Mouse (Mus musculus) T-helper 1 cell (primary cell): Measurements from ENCODE around the gene Syn2.

Experiments
- in situ Hi-C: fragments of 300-600 bp; cut with MboI, MseI; formaldehyde crosslinking; loops from one replicate; pipeline ENCODE4 v1.15.1; 2025; ENCODE audit warnings: high pct_unique_total_duplicates

The Syn2 gene

DNA sequence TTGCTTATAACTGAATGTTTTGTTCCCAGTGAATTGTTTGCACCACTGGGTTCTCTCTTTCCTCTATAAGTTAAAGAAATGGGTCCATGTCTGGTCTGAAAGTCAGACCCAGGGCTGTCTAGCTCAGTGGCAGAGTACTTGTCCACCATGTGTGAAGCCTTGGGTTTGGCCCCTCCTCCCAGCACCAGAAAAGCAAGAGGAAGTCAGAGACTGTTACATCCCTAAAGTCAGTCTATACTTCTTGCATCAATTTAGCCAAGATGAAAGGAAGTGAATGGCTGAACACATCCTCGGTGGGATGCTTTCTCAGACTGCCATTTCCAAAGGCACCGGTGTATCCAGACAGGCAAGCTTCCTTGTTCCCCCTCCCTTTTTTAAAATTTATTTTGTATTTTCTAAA is 156.4 kb downstream of the Syn2 start:
- in situ Hi-C loops: no loop called here

DNA sequence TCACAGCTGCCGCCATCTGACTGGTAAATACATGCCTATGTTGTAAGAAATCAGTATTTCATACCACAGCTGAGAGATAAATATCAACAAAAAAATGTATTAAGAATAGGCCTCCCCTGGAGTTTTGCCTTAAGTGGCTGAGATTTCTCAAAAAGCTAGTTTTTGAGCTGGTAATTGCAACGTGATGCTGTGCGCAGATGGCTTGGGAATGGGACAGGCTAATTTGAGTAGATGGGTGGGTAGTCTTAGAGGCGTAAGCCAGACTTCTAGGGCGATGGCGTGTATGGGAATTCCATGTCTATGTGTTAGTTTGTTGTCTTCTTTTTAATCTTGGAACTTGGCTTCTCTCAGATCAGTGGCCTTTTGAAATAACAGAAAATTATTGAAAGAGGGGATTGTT is 157.1 kb downstream of the Syn2 start:
- in situ Hi-C loops: no loop called here

DNA sequence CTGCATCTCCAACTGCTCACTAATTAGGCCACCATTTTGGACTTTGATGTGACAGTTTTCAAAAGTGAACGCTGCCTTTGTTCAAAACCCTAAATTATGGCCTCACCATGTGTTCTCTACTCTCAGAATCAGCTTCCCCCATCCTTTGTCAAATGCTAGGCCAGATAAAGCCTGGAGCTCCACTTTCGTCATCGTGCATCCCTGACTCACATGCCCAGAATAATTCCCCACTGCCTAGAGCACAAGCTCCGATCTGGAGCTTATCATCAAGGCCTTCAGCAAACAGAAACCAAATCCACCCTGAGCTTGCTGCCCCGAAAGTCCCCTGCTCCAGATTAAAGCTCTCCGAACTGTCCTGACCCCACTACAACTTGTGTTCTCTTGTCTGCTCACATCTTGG is 157.9 kb downstream of the Syn2 start:
- in situ Hi-C loops: no loop called here

DNA sequence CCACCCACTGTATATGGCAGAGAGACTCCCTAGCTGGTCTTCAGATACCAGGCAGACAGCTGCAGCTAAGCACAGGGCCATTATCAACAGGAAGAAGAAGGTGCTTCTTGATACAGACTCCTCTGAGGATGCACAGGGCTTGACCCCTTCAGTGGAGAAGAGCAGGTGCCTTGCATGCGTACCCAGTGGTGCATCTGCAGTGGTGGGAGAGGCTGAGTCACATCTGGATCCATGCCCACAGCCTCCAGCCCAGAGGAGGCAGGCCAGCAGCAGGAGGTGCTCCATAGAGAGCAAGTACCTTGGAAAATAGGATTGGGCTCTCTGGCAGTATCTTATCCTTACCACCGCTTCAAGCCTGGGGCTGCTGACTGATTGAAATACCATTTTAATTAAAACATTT is 159.2 kb downstream of the Syn2 start:
- in situ Hi-C loops: no loop called here

DNA sequence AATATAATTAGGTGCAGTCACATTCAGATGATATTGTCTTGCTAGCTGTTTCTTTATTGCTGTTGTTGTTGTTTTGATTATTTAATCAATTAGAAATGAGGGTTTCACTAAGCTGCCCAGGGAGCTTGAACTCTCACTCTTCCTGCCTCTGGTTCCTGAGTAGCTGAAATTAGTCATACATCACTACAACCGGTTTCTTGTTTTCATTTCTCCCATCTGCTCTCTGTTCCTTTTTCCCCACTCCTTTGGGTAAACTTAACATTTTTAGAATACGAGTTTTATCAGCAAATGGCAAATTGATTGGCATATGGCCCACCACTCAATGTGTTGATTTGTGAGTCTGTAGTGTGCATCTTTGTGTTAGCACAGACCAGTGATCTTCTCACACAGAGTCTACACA is 172.4 kb downstream of the Syn2 start:
- in situ Hi-C loops: no loop called here

DNA sequence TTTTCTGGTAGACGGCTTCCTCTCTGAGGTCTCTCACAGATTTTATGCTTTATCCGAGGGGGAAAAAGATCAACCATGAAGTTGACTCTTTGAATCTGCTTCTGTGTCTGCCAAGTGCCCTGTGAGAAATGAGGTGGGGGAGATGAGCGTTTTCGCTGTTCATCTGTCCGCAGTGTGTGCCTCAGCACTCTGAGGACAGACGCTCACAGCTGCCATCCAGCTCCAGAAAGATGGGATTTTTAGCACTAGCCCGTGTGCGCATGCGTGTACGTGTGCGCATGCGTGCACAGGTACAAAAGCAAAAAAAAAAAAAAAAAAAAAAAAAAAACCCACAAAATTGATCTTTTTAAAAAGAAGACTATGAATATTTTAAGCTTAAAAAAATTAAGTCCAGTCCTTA is 178.1 kb downstream of the Syn2 start:
- in situ Hi-C loops: no loop called here

DNA sequence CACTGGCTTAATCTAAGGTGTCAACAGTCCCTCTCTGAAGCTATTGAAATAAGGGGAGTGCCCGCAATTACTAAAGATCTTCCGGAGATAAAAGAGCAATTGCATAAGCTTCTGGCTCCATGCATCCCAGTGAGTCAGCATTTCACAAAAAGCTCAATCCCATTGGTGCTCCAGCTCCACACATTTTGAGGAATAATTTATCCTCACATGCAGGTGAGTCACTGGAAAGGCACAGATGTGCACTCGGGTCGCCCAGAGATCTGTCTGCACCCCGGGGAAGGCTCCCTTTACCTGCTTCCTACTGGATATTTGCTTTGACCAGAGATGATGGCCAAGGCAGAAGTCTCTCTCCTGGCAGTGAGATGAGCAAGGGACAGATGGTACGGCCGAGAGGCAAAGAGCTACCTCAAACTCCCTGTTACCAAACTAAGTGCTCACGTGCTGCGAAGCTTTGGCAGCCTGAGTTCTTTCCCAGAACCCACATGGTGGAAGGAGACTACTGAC is 178.6 kb downstream of the Syn2 start:
- in situ Hi-C loops: no loop called here

DNA sequence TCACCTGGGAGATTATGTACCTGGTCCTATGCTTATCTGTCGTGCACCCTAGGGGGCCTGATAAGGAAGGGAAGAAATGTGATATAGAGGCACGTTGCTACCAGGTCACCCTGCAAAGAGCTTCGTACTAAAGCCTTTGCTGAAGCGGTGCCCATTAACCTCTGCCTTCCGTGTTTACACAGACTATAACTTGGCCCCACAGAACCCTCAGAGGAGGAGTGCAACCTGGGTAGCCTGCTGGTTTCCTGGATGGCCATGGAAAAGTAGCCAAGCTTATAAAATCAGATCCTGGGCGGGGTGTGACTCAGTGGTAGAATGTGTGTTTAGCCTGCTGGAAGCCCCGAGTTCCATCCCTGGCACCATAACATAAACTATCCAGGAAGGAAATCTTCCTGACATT is 179.2 kb downstream of the Syn2 start:
- in situ Hi-C loops: no loop called here

DNA sequence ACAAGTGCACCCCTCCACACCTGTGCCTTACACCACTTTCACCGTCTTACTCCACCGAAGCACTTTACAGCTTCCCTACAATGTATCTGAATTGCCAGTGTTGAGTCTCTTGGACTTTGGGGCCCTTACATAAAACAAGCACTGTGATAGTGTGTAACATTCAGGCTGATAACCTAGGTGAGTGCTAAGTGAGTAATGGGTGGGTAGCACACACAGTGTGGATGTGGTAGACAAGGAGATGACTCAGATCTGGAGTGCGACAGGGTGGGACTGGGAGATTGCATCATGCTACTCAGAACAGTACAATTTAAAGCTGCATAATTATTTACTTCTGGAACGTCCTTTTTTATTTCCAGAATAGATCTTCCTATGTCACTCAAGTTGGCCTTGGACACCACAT is 181.1 kb downstream of the Syn2 start:
- in situ Hi-C loops: no loop called here

DNA sequence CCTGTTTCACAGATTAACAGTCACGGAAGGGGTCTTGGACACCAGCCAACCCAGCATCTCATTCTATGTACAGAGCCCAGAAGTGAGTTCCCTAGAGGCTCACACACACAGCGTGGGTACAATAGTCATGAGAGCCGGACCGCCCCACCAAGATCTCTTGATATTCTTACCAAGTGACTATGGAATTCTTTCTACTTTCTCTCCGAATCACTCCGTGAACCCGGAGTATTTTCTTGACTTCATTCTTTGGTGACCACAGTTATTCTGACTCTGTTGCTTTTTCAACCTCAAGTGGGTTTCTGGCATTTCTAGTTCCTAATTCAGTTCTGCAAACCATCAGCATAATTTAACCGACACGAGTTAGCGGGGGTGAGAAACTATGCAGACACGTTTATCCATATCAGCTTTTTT is 182.1 kb downstream of the Syn2 start:
- in situ Hi-C loops: no loop called here

DNA sequence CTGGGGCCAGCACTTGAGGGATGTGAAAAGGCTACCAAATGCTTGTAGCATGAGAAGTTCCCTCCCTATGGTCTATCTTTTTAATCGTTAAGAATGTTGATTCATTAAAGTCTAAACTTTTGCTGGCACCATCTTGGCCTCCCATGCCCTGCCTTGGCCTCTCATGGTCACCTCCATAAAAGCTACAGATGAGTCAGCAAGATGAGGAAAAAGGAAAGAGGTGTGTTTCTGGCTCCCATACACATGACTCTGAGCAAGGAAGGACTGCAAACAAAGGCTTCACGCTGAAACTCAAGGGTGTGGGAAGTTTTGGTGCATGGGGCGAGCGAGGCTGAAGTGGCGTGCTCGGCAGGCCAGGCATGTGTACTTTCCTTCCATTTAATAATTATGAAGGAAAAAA is 184.1 kb downstream of the Syn2 start:
- in situ Hi-C loops: no loop called here

DNA sequence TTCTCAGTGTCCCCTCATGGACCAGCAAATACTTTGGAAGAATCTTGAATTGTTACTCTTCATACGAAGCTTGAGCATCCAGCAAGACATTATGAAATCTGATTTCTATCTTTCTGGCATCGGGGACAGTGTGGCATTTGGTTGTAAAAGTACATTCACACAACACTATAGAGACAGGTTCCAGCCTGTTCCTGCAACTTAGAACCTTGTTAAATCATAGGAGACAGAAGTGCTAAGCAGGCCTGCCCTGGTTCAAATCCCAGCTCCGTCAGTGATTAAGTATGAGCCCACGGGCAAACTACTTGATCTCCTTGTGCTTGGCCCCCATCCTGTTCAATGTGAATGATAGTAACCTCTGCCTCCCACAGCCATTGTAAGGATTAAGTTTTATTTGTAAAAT is 185.0 kb downstream of the Syn2 start:
- in situ Hi-C loops: no loop called here

DNA sequence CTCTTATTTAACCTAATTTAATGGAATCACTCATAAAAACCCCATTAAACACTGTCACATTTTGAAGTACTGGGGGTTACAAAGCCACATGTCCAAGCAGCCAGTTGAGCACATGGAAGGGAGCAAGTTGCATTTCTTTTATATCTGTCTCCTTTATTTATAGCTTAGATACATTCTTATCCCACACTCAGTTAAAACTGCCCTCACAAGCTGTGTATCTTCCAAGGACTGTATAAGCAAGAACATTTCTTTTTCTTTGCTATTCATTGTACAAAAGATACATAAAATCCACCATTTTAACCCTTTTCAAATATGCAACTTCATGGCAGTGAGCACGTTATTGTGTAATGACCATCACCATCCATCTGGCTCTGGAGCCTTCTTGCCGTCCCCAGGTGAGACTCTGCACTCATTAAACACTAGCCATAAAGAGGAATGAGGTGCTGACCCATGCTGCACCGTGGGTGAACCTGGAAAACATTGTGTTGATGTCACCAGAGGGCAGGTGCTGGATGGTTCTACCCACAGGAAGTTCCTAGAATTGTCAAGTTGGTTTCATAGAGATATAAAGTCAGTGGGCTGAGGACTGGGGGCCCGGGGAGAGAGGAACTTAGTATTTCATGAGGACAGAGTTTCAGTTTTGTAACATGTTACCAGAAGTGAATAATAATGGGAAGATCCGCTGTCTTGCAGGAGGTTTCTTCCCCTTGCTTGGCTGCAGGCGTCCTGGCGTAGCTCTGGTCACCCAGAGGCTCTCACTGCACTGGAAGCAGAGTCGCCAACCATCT is 186.4 kb downstream of the Syn2 start:
- in situ Hi-C loops: no loop called here

DNA sequence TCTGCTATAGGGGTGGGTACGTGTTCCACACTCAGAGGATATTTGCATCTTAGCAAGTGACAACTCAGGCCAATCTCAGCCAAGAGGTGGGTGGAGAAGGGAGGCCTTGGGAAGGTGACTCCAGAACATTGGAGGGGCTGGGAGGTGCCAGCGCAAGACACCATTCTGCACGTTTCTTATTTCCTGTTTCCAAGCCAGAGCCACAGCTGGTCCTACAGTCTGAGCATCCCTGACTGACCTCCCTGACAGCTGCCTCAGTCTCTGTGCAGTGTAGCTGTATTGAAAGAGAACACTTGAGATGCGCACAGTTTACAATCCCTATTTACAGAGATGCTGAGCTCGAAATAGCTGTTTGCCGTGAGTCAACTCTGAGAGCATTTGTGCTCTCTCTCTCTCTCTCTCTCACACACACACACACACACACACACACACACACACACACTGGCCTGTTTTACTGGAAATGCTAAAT is 187.2 kb downstream of the Syn2 start:
- in situ Hi-C loops: no loop called here

DNA sequence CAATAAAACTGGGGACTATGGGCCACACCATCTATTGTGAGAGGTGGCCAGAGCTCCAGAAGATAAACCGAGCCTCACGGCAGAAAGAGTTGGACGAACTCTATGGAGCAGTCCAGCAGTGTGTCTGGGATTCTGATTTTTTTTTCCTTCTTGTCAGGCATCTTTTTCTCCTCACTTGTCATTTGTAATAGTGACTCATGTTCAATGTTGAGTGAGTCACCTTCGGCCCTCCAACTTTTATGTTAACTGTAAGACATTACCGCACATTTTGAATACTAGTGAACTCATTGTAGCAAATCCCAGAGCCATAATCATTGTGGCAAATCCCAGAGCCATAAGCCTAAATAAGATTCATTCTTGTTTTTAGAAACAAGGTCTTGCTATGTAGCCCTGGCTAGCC is 188.3 kb downstream of the Syn2 start:
- in situ Hi-C loops: no loop called here

DNA sequence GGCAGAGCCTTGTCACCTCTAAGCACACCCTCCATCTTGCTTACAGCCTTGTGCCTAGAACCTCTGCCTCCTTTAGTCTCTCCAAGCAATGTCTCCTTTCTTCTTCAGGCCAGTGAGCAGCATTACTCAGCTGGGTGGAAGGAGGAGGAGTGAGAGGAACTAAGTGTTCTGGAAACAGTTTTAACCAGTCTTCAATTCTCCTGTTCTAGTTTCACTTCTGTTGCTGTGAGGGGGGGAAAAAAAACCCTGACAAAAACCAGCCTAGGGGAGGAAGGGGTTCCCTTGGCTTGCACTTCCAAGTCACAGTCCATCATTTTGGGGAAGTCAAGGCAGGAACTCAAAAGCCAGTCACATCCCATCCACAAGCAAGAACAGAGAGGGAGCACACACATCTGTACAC is 196.3 kb downstream of the Syn2 start:
- in situ Hi-C loops: no loop called here
